Mouse (Mus musculus) thymus, postnatal 36 days (tissue): ENCODE measurements around the gene Gm382.

Source experiments
- DNase-seq, 2 experiments: peaks; one replicate each; pipeline ENCODE4 v3.0.0; 2022; ENCODE audit warnings: mixed read lengths in 2 of 2

Gm382 gene

DNA sequence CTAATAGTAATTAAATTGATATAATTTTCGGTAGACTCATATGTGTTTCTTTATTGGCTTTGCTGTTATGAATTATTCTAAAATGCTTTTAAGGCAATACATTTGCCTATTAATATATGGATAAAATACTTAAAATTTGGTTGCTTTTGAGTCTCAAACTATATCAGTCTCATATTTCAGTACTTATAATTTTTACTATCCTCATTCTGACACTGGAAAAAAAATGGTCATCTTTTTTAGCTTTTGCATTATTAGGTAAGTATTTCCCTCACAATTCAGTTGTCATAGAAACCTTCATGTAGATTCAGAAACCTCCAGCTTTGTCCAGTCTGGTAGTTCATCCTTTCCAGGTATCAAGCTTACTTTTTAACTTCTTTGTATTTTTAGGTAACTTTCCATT, at the start of gene Gm382:
Gene Gm382 (plus strand): TSS at position 301 of the 400 bp plus-strand sequence.
- no peak for DNase-seq

GRCm38 (mm10) chrX:127070179-127070578, 30.4 kb downstream of the Gm382 start:
- DNase-seq, result no peak

DNA sequence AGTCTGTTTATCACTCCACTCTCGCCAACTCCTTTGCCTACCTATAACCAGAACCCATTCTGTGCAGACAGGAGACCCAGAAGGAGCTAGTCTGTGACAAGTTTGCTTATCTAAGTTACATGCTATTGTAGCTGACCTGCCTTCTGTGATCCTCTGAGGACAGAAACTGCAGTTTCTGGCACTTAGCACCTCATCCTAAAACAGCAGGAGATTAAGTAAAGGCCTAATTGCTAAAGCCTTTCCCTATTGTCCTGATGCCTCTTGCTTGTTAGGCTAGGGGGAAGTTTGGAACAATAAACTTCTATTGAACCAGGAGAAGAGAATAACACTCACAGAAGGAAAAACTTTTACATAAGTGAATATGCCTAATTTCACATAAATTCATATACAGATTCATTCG, 51.5 kb downstream of the Gm382 start:
- no peak for DNase-seq

- DNase-seq, result no peak
These were observed 53.3 kb downstream of the Gm382 start for GRCm38 (mm10) chrX:127093036-127093435.

GRCm38 (mm10) chrX:127093961-127094360, 54.2 kb downstream of the Gm382 start:
- DNase-seq, result no peak

GRCm38 (mm10) chrX:127104341-127104740, 64.6 kb downstream of the Gm382 start:
- DNase-seq, result no peak
